Mouse (Mus musculus) thymus, postnatal 14 days (tissue): ENCODE data around the gene Slfn9.
"Not testable (repeated sequence)": the region's sequence is repeated elsewhere in the genome, so short reads cannot be mapped to it uniquely, and the experiment has no call there.

Source experiments
- DNase-seq: peaks from one replicate; pipeline ENCODE4 v3.0.0; 2021

Gene Slfn9

GRCm38 (mm10) chr11:82991469-82992166 is at the start of gene Slfn9:
Gene Slfn9, minus strand, starts transcription at chr11:82991830.
- DNase-seq = peak; percentile 26

GRCm38 (mm10) chr11:83041000-83041399 is 49.4 kb upstream of the Slfn9 start:
- no peak for DNase-seq

- DNase-seq = peak; percentile 77
These were observed 48.7 kb upstream of the Slfn9 start for GRCm38 (mm10) chr11:83040325-83040724.

- DNase-seq = peak; percentile 37
These were observed 48.2 kb upstream of the Slfn9 start for GRCm38 (mm10) chr11:83039796-83040195.

- no peak for DNase-seq
These were observed 47.5 kb upstream of the Slfn9 start for GRCm38 (mm10) chr11:83039156-83039555.

- not testable (repeated sequence) for DNase-seq
These were observed 47.1 kb upstream of the Slfn9 start for GRCm38 (mm10) chr11:83038686-83039085.

GRCm38 (mm10) chr11:83020621-83021020 is 29.0 kb upstream of the Slfn9 start, which contains the start of gene Slfn8:
Gene Slfn8, minus strand, starts transcription at chr11:83020810.
- DNase-seq = peak; percentile 51

GRCm38 (mm10) chr11:83019561-83020519 is 28.2 kb upstream of the Slfn9 start:
- peak; percentile 23 for DNase-seq

GRCm38 (mm10) chr11:83016093-83016492 is 24.5 kb upstream of the Slfn9 start:
- DNase-seq = no peak

- no peak for DNase-seq
These were observed 21.7 kb upstream of the Slfn9 start for GRCm38 (mm10) chr11:83013356-83013755.

GRCm38 (mm10) chr11:82990612-82991385 is 831 bp downstream of the Slfn9 start:
- peak; percentile 44 for DNase-seq

GRCm38 (mm10) chr11:82989357-82989756 is 2.3 kb downstream of the Slfn9 start:
- no peak for DNase-seq

GRCm38 (mm10) chr11:82987621-82988020 is 4.0 kb downstream of the Slfn9 start:
- no peak for DNase-seq

GRCm38 (mm10) chr11:82983193-82983592 is 8.4 kb downstream of the Slfn9 start:
- no peak for DNase-seq

- DNase-seq = not testable (repeated sequence)
These were observed 9.2 kb downstream of the Slfn9 start for GRCm38 (mm10) chr11:82982409-82982808.

- DNase-seq = peak; percentile 44
These were observed 17.7 kb downstream of the Slfn9 start for GRCm38 (mm10) chr11:82973916-82974315.

- DNase-seq = no peak
These were observed 20.0 kb downstream of the Slfn9 start for GRCm38 (mm10) chr11:82971590-82971974.

- DNase-seq = peak; percentile 62
These were observed 20.7 kb downstream of the Slfn9 start for GRCm38 (mm10) chr11:82970712-82971589.

GRCm38 (mm10) chr11:82962215-82962614 is 29.4 kb downstream of the Slfn9 start:
- DNase-seq = no peak

- no peak for DNase-seq
These were observed 29.9 kb downstream of the Slfn9 start for GRCm38 (mm10) chr11:82961743-82962142.

GRCm38 (mm10) chr11:82959613-82960012 is 32.0 kb downstream of the Slfn9 start:
- peak; percentile 59 for DNase-seq

GRCm38 (mm10) chr11:82956925-82957324 is 34.7 kb downstream of the Slfn9 start:
- no peak for DNase-seq
